Mouse (Mus musculus) limb, embryonic 10.5 days (tissue): Measurements from ENCODE around the gene Hoxc13. TPM values are rescaled to one million over a fixed set of nuclear protein-coding genes. Genes with fewer than 3 reads are reported as not detected.

Experiments used
- DNase-seq: peaks from one replicate; pipeline ENCODE4 v3.0.0-alpha.2; 2017; ENCODE audit warnings: low spot score
- H3K27ac ChIP-seq: fragments of 300-500 bp; sonication (generic); 2 replicates; pipeline ENCODE4 v1.5.1; 2016; ENCODE audit warnings: mild to moderate bottlenecking
- H3K27me3 ChIP-seq: fragments of 300-500 bp; sonication (generic); 2 replicates; pipeline ENCODE4 v1.6.1; 2016; ENCODE audit warnings: low read depth, mild to moderate bottlenecking; ENCODE audit not compliant: poor library complexity, severe bottlenecking
- H3K36me3 ChIP-seq: fragments of 300-500 bp; sonication (generic); 2 replicates; pipeline ENCODE4 v1.6.1; 2016; ENCODE audit warnings: mild to moderate bottlenecking, moderate library complexity
- H3K4me1 ChIP-seq: fragments of 300-500 bp; sonication (generic); 2 replicates; pipeline ENCODE4 v1.6.1; 2016
- H3K4me3 ChIP-seq: fragments of 300-500 bp; sonication (generic); 2 replicates; pipeline ENCODE4 v1.5.1; 2016; ENCODE audit warnings: mild to moderate bottlenecking, moderate library complexity
- H3K9me3 ChIP-seq: fragments of 300-500 bp; sonication (generic); replicated peaks from 2 replicates; pipeline ENCODE4 v1.6.1; 2016; ENCODE audit warnings: mild to moderate bottlenecking
- WGBS: fragments of 180-500 bp; shearing (Covaris S2); methylation state at CpG from one replicate; pipeline ENCODE4 v1.1.7; 2016; 5-methylcytosine and 5-hydroxymethylcytosine counted together
- polyA plus RNA-seq: library from polyadenylated mRNA; unstranded; fragments of >200 nt; fragmentation: Nextera tagmentation; extraction: Ambion mirVana; gene quantifications from 2 replicates; pipeline ENCODE4 v1.2.1, GENCODE M21; 2016

Gene Hoxc13
- polyA plus RNA-seq, 1 experiment from 2014 or later = 1.2 TPM

DNA sequence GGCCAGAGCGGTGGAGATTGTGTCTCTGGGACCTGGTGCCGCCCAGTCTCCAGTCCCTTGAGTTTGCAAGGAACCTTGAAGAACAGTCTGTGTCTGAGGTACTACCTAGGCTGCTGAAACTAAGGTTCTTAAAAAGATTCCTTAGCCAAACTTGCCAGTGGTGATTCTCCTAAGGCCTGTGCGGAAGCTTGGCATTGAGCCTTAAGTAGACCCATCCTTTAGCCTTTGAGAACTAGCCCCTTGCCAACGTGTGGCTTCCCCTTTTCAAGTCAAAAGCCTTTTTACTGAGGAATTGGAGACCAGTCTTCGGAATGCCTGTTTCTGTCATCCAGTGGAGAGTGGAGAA lies 22.5 kb downstream of the Hoxc13 start:
- peaks cover 34% of the 10 kb centered on the region for H3K4me1 ChIP-seq
- peak overlapping the region; percentile 87 for H3K27ac ChIP-seq
- H3K27me3 ChIP-seq = peaks cover 100% of the 10 kb centered on the region
- WGBS = 1% methylated on average over 5 of the region's 5 CpGs
- H3K36me3 ChIP-seq = no peaks in the 10 kb centered on the region
- DNase-seq = no peak
- H3K9me3 ChIP-seq = no peaks in the 10 kb centered on the region
- H3K4me3 ChIP-seq = peak overlapping the region; percentile 51

DNA sequence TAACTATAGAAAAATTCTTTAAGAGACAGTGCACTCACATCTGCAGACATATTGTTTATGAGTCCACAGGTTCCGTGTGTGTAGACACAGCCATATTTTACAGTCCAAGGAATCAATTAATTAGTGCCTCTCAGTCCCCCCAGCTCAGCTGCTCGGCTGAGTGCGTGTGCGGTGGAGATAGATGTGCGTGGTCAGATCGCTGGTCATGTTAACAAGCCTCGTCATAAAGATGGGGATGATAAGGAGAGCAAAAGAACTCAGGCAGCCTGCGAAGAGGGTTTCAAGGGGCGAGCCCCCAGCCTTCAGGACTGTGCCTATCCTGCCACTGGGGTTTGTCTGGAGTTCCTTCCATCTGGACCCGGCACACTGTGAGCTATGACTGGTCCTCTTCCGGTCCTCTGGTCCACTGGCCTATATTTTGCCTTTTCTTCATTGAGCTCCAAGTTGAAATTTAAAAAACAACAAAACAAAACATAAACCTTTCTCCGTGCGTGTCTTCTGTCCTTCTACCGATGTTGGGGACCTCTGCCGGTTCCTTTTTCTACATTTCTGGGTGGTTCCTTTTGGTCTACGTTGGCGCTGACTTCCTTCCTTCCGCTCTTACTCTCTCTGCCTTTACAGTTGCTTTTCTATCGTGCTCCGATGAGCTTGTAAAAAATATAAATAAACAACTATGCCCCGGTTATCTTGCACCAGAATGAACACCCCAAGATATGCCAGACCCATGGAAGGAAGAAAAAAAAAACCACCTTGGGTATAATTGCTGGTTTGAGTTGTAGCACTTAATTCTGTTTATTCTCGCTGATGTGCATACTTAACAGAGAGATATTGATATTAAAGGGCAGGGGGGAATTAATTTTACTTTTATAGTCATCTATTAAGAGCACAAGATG lies 24.5 kb downstream of the Hoxc13 start:
- 10% methylated on average over 22 of the region's 22 CpGs for WGBS
- no peaks in the 10 kb centered on the region for H3K36me3 ChIP-seq
- H3K27ac ChIP-seq = peak overlapping the region; percentile 8; the same call in 1 of the 2 replicates
- peaks cover 100% of the 10 kb centered on the region for H3K27me3 ChIP-seq
- H3K9me3 ChIP-seq = no peaks in the 10 kb centered on the region
- H3K4me1 ChIP-seq = peaks cover 28% of the 10 kb centered on the region
- H3K4me3 ChIP-seq = 0 out of 2 replicates have a peak overlapping the region, but pooled peaks have one; percentile 18
- no peak for DNase-seq

DNA sequence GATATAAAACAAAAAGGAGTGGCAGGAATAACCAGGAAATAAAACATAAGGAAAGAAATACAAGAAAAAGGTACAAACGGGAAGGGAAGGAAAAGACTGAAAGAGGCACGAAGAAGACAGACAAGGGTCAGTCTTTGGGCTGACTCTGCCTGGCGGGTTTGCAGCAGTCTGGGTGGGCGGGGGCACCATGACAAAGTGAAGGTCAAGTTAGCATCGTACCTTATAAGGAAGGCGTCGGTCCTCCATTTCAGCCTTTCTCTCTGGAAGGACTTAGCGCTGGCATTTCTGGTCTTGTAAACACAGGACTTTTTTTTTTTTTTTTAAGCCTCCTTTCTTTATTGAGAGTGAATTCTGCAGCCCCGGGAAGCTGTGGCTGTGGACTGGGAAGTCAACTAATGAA lies 26.4 kb downstream of the Hoxc13 start:
- no peaks in the 10 kb centered on the region for H3K9me3 ChIP-seq
- no peaks in the 10 kb centered on the region for H3K36me3 ChIP-seq
- under 1% methylated on average over 9 of the region's 9 CpGs for WGBS
- peaks cover 34% of the 10 kb centered on the region for H3K4me1 ChIP-seq
- DNase-seq = no peak
- H3K27ac ChIP-seq = peak overlapping the region; percentile 93; the same call in 1 of the 2 replicates
- peaks cover 100% of the 10 kb centered on the region for H3K27me3 ChIP-seq
- peak overlapping the region; percentile 40; the same call in 1 of the 2 replicates for H3K4me3 ChIP-seq

DNA sequence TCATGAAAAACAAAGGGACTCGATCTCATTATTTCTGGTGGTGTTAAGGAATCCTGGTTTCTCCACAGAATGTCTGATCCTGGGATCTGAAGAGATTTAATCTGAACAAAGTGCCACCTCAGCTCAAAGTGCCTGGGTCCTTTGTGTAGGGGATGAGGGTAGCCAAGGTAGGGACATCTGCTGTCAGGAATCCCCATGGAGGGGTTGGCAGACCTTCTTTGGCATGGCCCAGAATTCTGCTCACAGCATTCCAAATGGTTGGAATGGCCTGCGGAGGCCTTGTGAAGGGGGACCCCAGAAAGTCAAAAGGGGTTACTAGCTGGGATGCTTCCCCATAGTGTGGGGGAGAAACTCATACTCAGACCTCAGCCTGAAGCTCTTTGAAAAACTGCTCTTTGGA lies 27.9 kb downstream of the Hoxc13 start:
- Histone ChIP-seq H3K27ac (peak overlapping the region; percentile 93), H3K4me3 (peak overlapping the region; percentile 40), H3K36me3 (no peaks in the 10 kb centered on the region), H3K27me3 (peaks cover 100% of the 10 kb centered on the region), H3K4me1 (peaks cover 23% of the 10 kb centered on the region; the same call in 1 of the 2 replicates), H3K9me3 (no peaks in the 10 kb centered on the region)
- 11% methylated on average over 2 of the region's 2 CpGs for WGBS
- DNase-seq = no peak

DNA sequence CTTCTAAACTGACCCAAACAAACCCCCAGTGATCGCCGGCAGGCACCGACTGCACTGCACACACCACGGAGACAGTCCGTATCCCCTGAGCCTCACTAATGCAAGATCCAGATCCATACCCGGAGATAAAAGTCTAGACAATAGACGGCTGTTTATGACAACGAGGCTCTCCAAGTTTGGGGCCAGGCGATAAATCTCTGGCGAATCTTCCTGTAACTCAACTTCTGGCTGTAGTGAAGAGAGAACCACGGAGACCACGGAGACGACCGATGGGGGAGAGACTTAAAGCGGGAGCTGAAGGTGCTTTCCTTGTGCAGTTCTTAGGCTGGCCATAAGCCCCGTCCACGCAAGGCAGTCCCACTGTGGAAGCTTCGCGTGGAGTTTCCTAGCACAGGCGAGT lies 28.8 kb downstream of the Hoxc13 start:
- Histone ChIP-seq H3K27ac (peak overlapping the region; percentile 93), H3K9me3 (no peaks in the 10 kb centered on the region), H3K4me1 (peaks cover 26% of the 10 kb centered on the region), H3K27me3 (peaks cover 100% of the 10 kb centered on the region), H3K36me3 (no peaks in the 10 kb centered on the region), H3K4me3 (peak overlapping the region; percentile 40)
- 2% methylated on average over 20 of the region's 20 CpGs for WGBS
- no peak for DNase-seq

DNA sequence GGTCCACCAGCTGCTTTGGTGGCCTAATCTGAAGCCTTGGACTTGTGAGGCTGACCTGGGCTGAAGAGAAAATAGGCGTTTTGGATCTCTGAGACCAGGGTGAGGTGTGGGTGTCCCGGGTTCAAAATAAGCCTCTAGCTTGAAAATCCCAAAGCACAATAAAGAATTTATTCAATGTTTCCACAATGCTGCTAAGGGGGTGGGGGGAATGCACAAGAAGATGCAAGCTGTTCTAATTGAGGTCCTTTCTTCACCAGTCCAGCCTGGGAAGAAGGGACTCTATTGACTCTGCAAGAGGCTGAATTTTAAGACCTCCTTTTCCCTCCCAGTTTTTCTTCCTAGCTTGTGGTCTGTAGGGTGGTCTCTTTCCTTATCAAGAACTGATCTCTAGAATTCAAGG lies 30.0 kb downstream of the Hoxc13 start:
- Histone ChIP-seq H3K9me3 (no peaks in the 10 kb centered on the region), H3K27me3 (peaks cover 100% of the 10 kb centered on the region), H3K36me3 (no peaks in the 10 kb centered on the region), H3K4me3 (peak overlapping the region; percentile 40), H3K4me1 (peaks cover 32% of the 10 kb centered on the region), H3K27ac (peak overlapping the region; percentile 93)
- DNase-seq = no peak
- WGBS = 8% methylated on average over 2 of the region's 2 CpGs

DNA sequence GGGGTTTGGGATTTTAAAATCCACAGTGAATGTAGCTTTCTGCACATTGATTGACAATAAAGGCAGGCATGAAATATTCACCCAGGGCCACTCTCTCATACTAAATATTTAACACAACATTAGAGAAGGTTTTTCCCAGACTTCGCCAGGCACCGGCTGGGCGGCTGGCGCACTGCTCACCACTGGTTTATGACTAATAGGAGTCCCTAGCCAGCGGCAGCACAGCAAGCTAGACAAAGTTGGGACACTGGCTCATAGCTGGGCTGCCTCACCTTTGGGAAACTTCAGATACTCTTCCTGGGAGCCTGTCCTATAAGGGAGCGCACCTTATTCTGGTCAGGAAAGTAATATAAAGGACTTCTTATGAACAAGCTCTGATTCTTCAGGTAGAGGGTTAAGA lies 32.7 kb downstream of the Hoxc13 start:
- WGBS = 2% methylated on average over 6 of the region's 6 CpGs
- H3K27me3 ChIP-seq = peaks cover 100% of the 10 kb centered on the region
- peak overlapping the region; percentile 93 for H3K27ac ChIP-seq

DNA sequence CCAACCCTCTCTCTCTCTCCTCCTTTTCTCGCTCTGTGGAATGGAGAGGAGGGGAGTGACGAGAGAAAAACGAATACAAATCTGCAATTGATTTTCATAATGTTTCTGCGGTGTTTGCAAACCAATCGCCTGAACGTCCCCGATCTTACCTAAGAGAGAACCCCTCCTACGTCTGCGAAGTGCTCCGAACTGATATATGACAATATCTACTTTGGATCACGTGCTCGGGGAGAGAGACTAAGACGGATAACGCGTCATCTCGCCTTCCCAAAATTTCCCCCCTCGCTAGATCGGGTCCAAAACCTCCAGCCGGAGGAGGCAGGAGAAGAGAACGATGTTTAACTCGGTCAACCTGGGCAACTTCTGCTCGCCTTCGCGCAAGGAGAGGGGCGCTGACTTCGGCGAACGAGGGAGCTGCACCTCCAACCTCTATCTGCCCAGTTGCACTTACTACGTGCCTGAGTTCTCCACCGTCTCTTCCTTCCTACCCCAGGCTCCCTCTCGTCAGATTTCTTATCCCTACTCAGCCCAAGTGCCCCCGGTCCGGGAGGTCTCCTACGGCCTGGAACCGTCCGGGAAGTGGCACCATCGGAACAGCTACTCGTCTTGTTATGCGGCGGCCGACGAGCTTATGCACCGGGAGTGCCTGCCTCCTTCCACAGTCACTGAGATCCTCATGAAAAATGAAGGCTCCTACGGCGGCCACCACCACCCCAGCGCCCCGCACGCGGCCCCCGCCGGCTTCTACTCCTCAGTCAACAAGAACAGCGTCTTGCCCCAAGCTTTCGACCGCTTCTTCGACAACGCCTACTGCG lies 33.5 kb downstream of the Hoxc13 start, which contains the start of gene Hoxc11:
Gene Hoxc11, plus strand, starts transcription at position 236 of the 815 bp plus-strand sequence.
- no peaks in the 10 kb centered on the region for H3K36me3 ChIP-seq
- H3K4me3 ChIP-seq = peak within 1 kb of the TSS; percentile 57
- peak within 1 kb of the TSS; percentile 93 for H3K27ac ChIP-seq
- H3K9me3 ChIP-seq = no peaks in the 10 kb centered on the region
- H3K4me1 ChIP-seq = peaks cover 57% of the 10 kb centered on the region
- peaks cover 100% of the 10 kb centered on the region for H3K27me3 ChIP-seq
- DNase-seq = no peak
- under 1% methylated on average over 57 of the region's 57 CpGs for WGBS

More for the DNA sequence above, 32.7 kb downstream of the Hoxc13 start:
- Histone ChIP-seq H3K4me1 (peaks cover 57% of the 10 kb centered on the region), H3K36me3 (no peaks in the 10 kb centered on the region), H3K4me3 (peak overlapping the region; percentile 57), H3K9me3 (no peaks in the 10 kb centered on the region)
- no peak for DNase-seq

DNA sequence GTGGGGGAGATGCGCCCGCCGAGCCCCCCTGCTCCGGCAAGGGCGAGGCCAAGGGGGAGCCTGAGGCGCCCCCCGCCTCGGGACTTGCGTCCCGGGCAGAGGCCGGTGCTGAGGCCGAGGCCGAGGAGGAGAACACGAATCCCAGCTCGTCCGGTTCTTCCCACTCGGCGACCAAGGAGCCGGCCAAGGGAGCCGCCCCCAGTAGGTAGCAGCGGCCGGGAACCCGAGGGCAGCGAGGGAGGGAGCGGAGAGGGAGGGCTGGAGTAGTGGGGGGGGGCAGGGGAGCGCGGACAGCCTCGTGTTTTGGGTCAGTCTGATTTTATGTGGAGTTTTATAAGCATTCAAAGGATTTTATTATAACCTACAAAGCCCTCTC lies 34.1 kb downstream of the Hoxc13 start:
- no peaks in the 10 kb centered on the region for H3K36me3 ChIP-seq
- under 1% methylated on average over 28 of the region's 28 CpGs for WGBS
- H3K4me3 ChIP-seq = peak overlapping the region; percentile 57
- peaks cover 60% of the 10 kb centered on the region for H3K4me1 ChIP-seq
- peaks cover 100% of the 10 kb centered on the region for H3K27me3 ChIP-seq
- H3K9me3 ChIP-seq = no peaks in the 10 kb centered on the region
- no peak for DNase-seq
- peak overlapping the region; percentile 93 for H3K27ac ChIP-seq

DNA sequence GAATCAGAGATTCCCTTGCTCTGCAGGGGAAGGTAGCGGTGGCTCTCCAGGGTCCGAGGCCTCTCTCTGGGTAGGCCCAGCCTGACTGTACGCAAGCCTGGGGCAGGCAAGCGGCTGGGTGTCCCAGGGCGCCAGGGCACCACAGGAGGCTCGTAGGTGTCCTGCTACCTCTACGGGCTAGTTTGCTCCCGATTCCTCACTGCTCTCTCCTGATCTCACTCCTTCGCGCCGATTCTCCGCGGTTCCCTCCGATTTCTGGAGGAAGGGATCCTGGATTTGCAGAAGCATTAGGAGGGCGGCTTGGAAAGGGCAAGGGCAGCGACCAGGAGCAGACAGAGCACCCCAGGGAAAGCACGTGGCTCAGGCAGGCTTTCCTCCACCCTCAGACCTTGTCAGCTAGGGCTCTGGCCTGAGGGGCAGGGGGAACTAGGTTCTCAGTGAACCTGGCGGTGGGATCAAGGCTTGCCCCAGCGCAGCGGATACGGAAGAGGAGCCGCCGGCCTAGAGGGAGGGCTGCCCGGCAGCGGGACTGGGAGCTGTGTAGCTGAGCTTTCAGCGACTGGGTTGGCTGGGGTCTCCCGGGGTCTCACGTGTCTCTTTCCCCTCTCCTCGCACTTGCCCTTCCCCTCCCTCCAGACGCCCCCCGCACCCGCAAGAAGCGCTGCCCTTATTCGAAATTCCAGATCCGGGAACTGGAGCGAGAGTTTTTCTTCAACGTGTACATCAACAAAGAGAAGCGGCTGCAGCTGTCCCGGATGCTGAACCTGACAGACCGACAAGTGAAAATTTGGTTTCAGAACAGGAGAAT lies 35.1 kb downstream of the Hoxc13 start:
- H3K27ac ChIP-seq = peak overlapping the region; percentile 93
- H3K36me3 ChIP-seq = no peaks in the 10 kb centered on the region
- peaks cover 100% of the 10 kb centered on the region for H3K27me3 ChIP-seq
- DNase-seq = peak; percentile 81
- under 1% methylated on average over 40 of the region's 40 CpGs for WGBS
- H3K4me1 ChIP-seq = peaks cover 63% of the 10 kb centered on the region
- H3K9me3 ChIP-seq = no peaks in the 10 kb centered on the region
- H3K4me3 ChIP-seq = peak overlapping the region; percentile 57

DNA sequence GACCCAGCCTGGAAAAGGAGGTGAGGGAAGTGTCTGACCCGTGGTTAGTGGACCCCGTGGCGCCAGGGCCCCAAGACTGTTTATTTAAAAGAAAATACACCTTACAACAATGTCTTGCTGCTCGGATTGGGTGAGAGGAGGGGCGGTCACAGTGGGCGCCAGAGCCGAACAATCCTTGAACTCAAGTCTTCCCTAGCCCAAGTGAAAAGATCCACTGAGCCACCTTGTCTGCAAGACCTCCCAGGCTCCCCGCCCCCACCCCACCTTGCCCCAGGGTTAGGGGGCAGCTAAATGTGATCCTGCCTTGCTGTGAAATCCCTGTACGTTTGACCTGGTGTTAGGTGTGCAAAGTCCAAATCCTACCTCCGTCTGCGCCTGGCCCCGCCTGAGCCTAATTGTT lies 36.0 kb downstream of the Hoxc13 start:
- Histone ChIP-seq H3K4me3 (peak overlapping the region; percentile 57), H3K27ac (peak overlapping the region; percentile 93), H3K9me3 (no peaks in the 10 kb centered on the region), H3K27me3 (peaks cover 100% of the 10 kb centered on the region), H3K36me3 (no peaks in the 10 kb centered on the region), H3K4me1 (peaks cover 70% of the 10 kb centered on the region)
- WGBS = under 1% methylated on average over 12 of the region's 12 CpGs
- DNase-seq = no peak

DNA sequence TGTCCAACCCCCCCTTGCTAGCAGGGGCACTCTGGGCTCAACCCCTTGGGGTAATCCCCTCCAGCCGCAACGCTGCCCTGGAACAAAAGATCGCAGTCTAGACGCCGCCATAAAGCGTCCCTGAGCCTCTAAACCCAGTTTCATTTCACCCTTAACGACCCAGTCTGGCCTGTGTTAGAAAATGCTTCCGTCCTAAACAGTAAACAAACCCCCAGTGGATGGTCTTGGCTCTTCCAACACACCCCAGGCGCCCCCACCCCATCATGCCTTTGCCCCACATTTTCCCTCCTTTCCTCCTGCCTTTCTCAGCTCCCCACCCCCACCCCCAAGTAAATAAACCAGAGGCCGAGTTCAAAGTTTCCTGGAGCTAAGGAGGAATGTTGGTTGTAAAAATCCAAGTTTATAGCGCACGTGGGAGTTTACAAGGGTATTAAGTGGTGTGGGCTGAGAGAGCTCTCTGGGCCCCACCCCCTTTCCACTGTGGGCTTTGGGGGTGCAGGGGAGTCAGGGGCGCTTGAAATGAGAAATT lies 38.8 kb downstream of the Hoxc13 start:
- peak overlapping the region; percentile 58 for H3K4me3 ChIP-seq
- DNase-seq = no peak
- H3K4me1 ChIP-seq = peaks cover 75% of the 10 kb centered on the region
- no peaks in the 10 kb centered on the region for H3K9me3 ChIP-seq
- no peaks in the 10 kb centered on the region for H3K36me3 ChIP-seq
- peak overlapping the region; percentile 93 for H3K27ac ChIP-seq
- WGBS = under 1% methylated on average over 13 of the region's 13 CpGs
- peaks cover 100% of the 10 kb centered on the region for H3K27me3 ChIP-seq
